Mouse (Mus musculus) NIH3T3 (cell line): ENCODE measurements around the gene Gm17018.

Experiments used
- DNase-seq: peaks from one replicate; pipeline ENCODE4 v3.0.0-alpha.2; 2012; ENCODE audit warnings: low read depth

Gm17018 gene

GRCm38 (mm10) chr19:45549128-45549915 is 11.1 kb upstream of the Gm17018 start:
- no peak for DNase-seq

GRCm38 (mm10) chr19:45549948-45550347 is 10.5 kb upstream of the Gm17018 start:
- DNase-seq, result no peak

- DNase-seq, result no peak
Observed at GRCm38 (mm10) chr19:45552187-45552586, 8.2 kb upstream of the Gm17018 start.

GRCm38 (mm10) chr19:45554136-45554535 is 6.3 kb upstream of the Gm17018 start:
- DNase-seq, result no peak

GRCm38 (mm10) chr19:45565925-45566715 is 5.7 kb downstream of the Gm17018 start:
- DNase-seq, result no peak

- DNase-seq, result no peak
Observed at GRCm38 (mm10) chr19:45567367-45567766, 7.0 kb downstream of the Gm17018 start.

GRCm38 (mm10) chr19:45573033-45573432 is 12.6 kb downstream of the Gm17018 start:
- DNase-seq, result no peak

- peak; percentile 85 for DNase-seq
Observed at GRCm38 (mm10) chr19:45573861-45574267, 13.4 kb downstream of the Gm17018 start.

- DNase-seq, result peak; percentile 47
Observed at GRCm38 (mm10) chr19:45574339-45574898, 14.0 kb downstream of the Gm17018 start.

- DNase-seq, result no peak
Observed at GRCm38 (mm10) chr19:45574941-45575631, 14.7 kb downstream of the Gm17018 start.

GRCm38 (mm10) chr19:45575632-45576001 is 15.2 kb downstream of the Gm17018 start:
- DNase-seq, result no peak

GRCm38 (mm10) chr19:45577141-45577750 is 16.8 kb downstream of the Gm17018 start:
- DNase-seq, result no peak

GRCm38 (mm10) chr19:45578976-45579375 is 18.6 kb downstream of the Gm17018 start:
- DNase-seq, result no peak

- DNase-seq, result no peak
Observed at GRCm38 (mm10) chr19:45579416-45579815, 19.0 kb downstream of the Gm17018 start.

GRCm38 (mm10) chr19:45580235-45580634 is 19.8 kb downstream of the Gm17018 start:
- DNase-seq, result no peak

- DNase-seq, result peak; percentile 78
Observed at GRCm38 (mm10) chr19:45581257-45581656, 20.8 kb downstream of the Gm17018 start.

GRCm38 (mm10) chr19:45582161-45582560 is 21.7 kb downstream of the Gm17018 start:
- DNase-seq, result no peak

GRCm38 (mm10) chr19:45583136-45583535 is 22.7 kb downstream of the Gm17018 start:
- no peak for DNase-seq

GRCm38 (mm10) chr19:45584856-45585620 is 24.6 kb downstream of the Gm17018 start:
- no peak for DNase-seq

- DNase-seq, result no peak
Observed at GRCm38 (mm10) chr19:45586850-45587249, 26.4 kb downstream of the Gm17018 start.
